Mouse (Mus musculus) heart, postnatal 4 days (tissue): ENCODE data around the gene Armcx3. TPM values are rescaled to one million over a fixed set of nuclear protein-coding genes. Genes with fewer than 3 reads are reported as not detected.
"Not testable (repeated sequence)": the region's sequence is repeated elsewhere in the genome, so short reads cannot be mapped to it uniquely, and the experiment has no call there.

Source experiments
- DNase-seq: peaks from one replicate; pipeline ENCODE4 v3.0.0; 2021
- total RNA-seq, 2 experiments: library from RNA; stranded (reverse); gene quantifications; 2 replicates each; pipeline ENCODE4 v1.2.3; 2021

Armcx3 gene
- total RNA-seq = 10 to 100 TPM; 56.7 to 63.6 TPM

- DNase-seq = peak; percentile 71
These were observed at the start of gene Armcx3 for GRCm38 (mm10) chrX:134756434-134757292. Armcx3 (plus strand) TSS chrX:134756595.

- DNase-seq = no peak
These were observed 39.5 kb upstream of the Armcx3 start for GRCm38 (mm10) chrX:134716863-134717262.

GRCm38 (mm10) chrX:134717752-134718308 is 38.6 kb upstream of the Armcx3 start, which contains the start of gene Armcx1:
Armcx1 (plus strand) TSS chrX:134717963.
- peak; percentile 61 for DNase-seq

DNA sequence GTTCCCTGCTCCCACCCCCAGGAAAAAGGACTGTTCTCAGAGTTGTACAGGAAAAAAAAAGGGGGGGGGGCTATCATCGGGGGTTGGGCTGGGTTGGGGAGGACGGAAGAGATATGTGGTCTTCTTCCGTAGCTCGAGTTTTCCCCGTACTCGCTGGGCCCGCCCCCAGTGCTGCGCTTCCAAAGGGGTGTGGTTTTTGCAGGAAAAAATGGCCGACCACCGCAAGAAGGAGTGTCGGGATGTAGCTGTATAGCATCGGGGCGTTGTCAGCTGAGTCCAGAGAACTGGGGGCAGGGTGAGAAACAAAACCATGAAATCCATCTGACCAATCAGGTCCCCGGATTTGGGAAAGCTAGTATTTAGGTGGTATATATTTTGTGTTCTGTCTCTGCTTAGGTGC is 37.9 kb upstream of the Armcx3 start:
- DNase-seq = peak; percentile 79

DNA sequence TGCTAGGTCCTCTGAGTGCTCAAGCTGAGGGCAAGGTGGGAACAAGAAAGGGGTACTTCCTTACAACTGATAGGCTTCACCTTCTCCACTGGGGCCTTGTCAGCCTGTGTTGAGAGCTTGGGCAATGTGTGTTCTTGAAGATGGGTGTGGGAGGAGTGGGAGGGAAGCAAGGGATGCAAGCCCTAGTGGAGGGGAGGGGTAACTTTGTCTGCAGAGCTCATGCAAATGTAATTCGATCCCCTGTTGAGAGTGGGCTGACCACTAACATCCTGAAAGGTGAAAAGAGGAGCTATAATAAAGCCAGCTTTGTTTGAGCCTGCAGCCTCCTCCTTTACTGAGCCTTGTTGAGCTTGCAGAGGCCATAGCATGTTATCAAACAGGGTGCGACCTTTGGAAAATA is 32.6 kb upstream of the Armcx3 start:
- not testable (repeated sequence) for DNase-seq

- peak; percentile 12 for DNase-seq
These were observed 26.6 kb upstream of the Armcx3 start for GRCm38 (mm10) chrX:134729778-134730177.

- no peak for DNase-seq
These were observed 18.6 kb upstream of the Armcx3 start for GRCm38 (mm10) chrX:134737796-134738195.

DNA sequence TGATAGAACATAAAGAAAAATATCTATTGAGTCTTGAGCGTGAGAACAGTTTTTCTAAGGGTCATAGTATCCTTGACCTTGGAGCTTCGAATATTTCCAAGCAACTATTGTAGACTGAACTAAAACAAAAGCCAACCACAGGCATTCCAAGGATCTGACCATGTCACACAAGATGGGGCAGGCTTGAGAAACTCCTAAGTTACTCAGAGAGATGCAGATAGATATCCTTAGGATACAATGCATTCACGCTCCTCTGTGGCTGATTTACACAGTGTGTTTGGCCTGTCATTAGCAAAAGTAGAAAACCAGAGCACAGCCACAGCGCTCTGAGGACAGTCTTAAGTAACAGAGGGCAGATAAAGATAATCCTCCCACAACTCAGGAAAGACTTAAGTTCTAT is 17.2 kb upstream of the Armcx3 start:
- DNase-seq = no peak

DNA sequence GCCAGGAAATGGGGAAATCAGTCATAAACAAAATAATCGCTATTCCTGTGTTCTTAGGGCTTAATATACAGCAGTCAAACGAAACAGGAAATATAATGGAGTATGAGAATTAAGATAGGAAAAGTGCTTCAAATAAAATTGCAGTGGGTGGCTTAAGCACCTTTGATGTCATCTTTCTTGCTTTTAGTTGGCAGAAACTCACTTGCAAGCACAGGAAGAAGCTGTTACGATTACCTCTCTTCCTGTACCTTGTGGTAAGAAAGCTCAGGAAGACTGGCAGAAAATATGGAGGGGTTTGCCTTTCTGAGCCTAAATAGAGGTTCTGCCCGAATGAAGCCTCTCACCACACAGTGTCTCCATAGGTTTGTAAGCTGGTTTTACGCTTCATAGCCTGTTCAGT is 14.5 kb upstream of the Armcx3 start:
- no peak for DNase-seq

DNA sequence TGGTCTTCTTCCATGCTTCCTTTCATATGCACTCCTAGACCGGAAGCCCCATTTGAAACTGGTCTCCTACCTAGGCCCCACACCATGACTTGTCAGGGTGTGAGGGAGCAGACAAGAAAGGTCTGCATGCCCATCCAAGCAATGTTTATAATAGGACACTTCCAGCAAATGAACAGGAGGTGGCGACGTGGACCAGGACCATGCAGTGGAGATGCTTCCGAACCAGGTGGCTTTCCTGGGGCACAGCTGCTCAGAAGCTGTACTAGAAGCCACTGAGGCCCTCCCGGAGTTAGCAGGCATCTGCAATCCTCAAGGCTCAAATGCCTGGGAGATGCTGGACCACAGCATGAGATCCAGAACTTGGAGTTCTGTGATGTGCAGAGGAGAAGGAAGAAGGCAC is 9.9 kb upstream of the Armcx3 start:
- DNase-seq = peak; percentile 58

GRCm38 (mm10) chrX:134750764-134751592 is 5.4 kb upstream of the Armcx3 start, which contains the start of gene Armcx6:
Armcx6 (minus strand) TSS chrX:134751417.
- DNase-seq = peak; percentile 75

DNA sequence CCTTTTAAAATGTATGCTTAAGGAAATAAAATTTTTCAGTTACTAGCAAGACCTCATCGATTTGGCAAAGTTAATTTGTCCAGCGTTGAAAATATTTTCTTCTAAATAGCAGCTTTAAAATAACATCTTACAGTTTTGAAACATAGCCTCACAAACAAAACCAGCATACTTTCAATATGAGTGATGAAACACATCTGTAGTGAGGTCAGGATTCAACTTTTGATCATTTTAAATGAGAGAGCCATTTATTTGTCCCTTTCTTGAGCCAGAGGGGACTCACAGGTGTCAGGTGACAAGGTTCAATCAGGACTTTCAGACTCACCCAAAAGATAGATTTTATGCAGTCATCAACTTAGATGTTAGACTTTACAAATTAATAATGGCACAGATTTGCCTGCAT is 4.5 kb upstream of the Armcx3 start:
- no peak for DNase-seq

- no peak for DNase-seq
These were observed 3.8 kb upstream of the Armcx3 start for GRCm38 (mm10) chrX:134752584-134752983.

GRCm38 (mm10) chrX:134757293-134757995 is 1.0 kb downstream of the Armcx3 start:
- peak; percentile 15 for DNase-seq

- DNase-seq = not testable (repeated sequence)
These were observed 7.2 kb downstream of the Armcx3 start for GRCm38 (mm10) chrX:134763428-134764198.

DNA sequence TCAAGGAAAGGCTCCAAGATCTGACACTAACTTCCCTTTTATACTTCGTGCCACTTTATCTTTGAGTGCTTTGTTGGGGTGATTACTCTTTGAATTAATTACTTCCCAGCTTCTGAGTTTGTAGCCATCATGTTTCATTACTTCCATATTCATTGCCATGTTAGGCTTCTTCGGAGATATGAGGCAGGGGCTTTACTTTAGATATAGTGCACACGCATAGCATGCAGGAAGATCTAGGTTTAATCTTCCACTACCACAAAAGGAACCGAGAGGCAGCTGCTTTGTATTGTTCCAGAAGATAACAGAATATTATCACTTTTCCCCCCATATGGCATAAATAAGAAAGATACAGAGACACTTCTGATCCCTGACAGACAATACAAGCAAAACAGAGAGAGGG is 31.3 kb downstream of the Armcx3 start:
- no peak for DNase-seq

- DNase-seq = peak; percentile 57
These were observed 51.7 kb downstream of the Armcx3 start for GRCm38 (mm10) chrX:134807833-134808754.

GRCm38 (mm10) chrX:134808755-134809224 is 52.4 kb downstream of the Armcx3 start, which contains the start of gene Armcx2:
Armcx2 (minus strand) TSS chrX:134809221.
- DNase-seq = peak; percentile 56
